Mouse (Mus musculus): ENCODE data around the gene Gapdh.

GRCm38 (mm10) chr6:125137002-125137671, 29.1 kb downstream of the Gapdh start:
- no peak for TF ChIP-seq EP300 (IDR thresholded peaks at IDR 0.05; ENCODE audit: low read depth)
- TF ChIP-seq CTCF (IDR thresholded peaks at IDR 0.05; ENCODE audit: low read depth), result peak; percentile 75
